ENCODE assay signal across 8 mouse cellular contexts in the genomic region with DNA sequence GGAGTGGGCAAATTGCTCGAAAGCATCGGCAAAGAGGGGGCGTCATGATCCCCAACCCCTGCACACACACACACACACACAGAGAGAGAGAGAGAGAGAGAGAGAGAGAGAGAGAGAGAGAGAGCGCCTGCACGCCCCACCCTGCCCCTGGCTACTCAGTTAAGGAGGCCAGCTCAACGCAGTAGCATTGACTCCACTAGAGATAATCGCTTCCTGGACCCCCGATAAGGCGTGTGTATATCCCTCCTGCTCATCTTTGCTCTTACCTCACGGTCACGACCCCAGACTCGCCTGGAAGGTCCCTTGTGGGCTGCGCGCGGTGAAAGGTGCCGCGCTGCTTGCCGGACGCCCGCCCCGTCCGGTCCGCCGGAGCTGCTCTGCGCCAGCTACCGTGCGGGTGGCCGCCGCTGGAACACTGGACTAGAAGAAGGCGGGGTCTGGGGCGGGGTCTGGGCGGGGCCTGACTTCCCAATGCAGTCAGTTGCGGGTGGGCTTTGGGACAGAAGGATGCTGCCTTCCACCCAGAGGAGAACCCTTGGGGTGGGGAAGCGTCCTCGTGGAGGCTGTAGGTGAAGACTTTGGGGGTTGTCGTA. TPM values are rescaled to one million over a fixed set of nuclear protein-coding genes. Genes with fewer than 3 reads are reported as not detected.
DNase-seq lines count a peak whose midpoint lies in the region; ATAC-seq lines count a peak whose summit lies in the region.

A gene (minus strand): TSS at position 422 of the 593 bp plus-strand sequence.

- H3K36me3 ChIP-seq in hindbrain, embryonic 16.5 days (ENCODE audit: control insufficient read depth, insufficient read depth, low read length): no peaks in the 10 kb centered on the region; the same call in 1 of the 2 replicates
- no peaks in the 10 kb centered on the region for H3K36me3 ChIP-seq in liver, embryonic 15.5 days (replicated peaks)

- H3K27ac ChIP-seq in hindbrain, embryonic 16.5 days (ENCODE audit: low read depth, low read length): no peak within 1 kb of the TSS
- no peak within 1 kb of the TSS for H3K27ac ChIP-seq in liver, embryonic 15.5 days (replicated peaks)

- ATAC-seq in hindbrain, embryonic 16.5 days: peak; percentile 86
- ATAC-seq in liver, embryonic 15.5 days (ENCODE audit: insufficient read depth): no peak

- H3K27me3 ChIP-seq in hindbrain, embryonic 16.5 days (replicated peaks; ENCODE audit: control insufficient read depth, insufficient read depth, low read length): peaks cover 4% of the 10 kb centered on the region; the same call in 1 of the 2 replicates
- peaks cover 30% of the 10 kb centered on the region for H3K27me3 ChIP-seq in liver, embryonic 15.5 days

- peak within 1 kb of the TSS; percentile 56 for H3K4me3 ChIP-seq in hindbrain, embryonic 16.5 days (ENCODE audit: low read length)
- no peak within 1 kb of the TSS for H3K4me3 ChIP-seq in liver, embryonic 15.5 days (replicated peaks)

- peak within 1 kb of the TSS; percentile 75 for H3K9ac ChIP-seq in hindbrain, embryonic 16.5 days (ENCODE audit: low read depth, low read length)
- no peak within 1 kb of the TSS for H3K9ac ChIP-seq in liver, embryonic 15.5 days

- WGBS in hindbrain, embryonic 16.5 days: 6% methylated on average over 36 of the region's 36 CpGs
- 9% methylated on average over 36 of the region's 36 CpGs for whole genome bisulfite sequencing in liver, embryonic 15.5 days (ENCODE audit: insufficient replicate concordance)

- H3K4me1 ChIP-seq in hindbrain, embryonic 16.5 days (ENCODE audit: control insufficient read depth, insufficient read depth, low read depth, low read length): peaks cover 9% of the 10 kb centered on the region
- H3K4me1 ChIP-seq in liver, embryonic 15.5 days (replicated peaks): no peaks in the 10 kb centered on the region

- peaks cover 4% of the 10 kb centered on the region for H3K9me3 ChIP-seq in hindbrain, embryonic 16.5 days (ENCODE audit: control insufficient read depth, low read length)
- H3K9me3 ChIP-seq in liver, embryonic 15.5 days (replicated peaks): no peaks in the 10 kb centered on the region

- peak within 1 kb of the TSS; percentile 77 for H3K4me2 ChIP-seq in hindbrain, embryonic 16.5 days (ENCODE audit: low read length)
- peak within 1 kb of the TSS; percentile 50 for H3K4me2 ChIP-seq in liver, embryonic 15.5 days

- peak; percentile 48 to 67 for DNase-seq in cerebellum, postnatal 10 days
- no peak for DNase-seq in cerebellum, adult 8-10 months
- DNase-seq in lung, postnatal 14 days: peak; percentile 10
- DNase-seq in lung, postnatal 36 days: no peak
- no peak for DNase-seq in B cell, adult 2 months
- no peak for DNase-seq in urinary bladder, postnatal 4 days (ENCODE audit: low spot score in 2 of 2)

RNA-seq across cellular contexts. Expression of the gene that starts here (rescaled TPM):
- 13.3 and 14.3 TPM in 2 replicates for polyA plus RNA-seq in hindbrain, embryonic 16.5 days (2015; fragmentation: Nextera tagmentation; extraction: Ambion mirVana)
- 0.03 TPM in 1 of 2 replicates, not detected in the other for polyA plus RNA-seq in liver, embryonic 15.5 days (2015; fragmentation: Nextera tagmentation; extraction: Ambion mirVana)

Comparison
In these comparisons a context has a peak if more than half of its experiments do, and no peak if none do; other contexts are left out.
1. RNA of the gene that starts here (polyA plus RNA-seq): 13.3 to 14.3 TPM in hindbrain, embryonic 16.5 days; 0.03 TPM in liver, embryonic 15.5 days; every median in the first group is over 10 times any median in the second.
2. DNase-seq: peak in cerebellum, postnatal 10 days (2 of 2) and lung, postnatal 14 days (single experiment); none in cerebellum, adult 8-10 months (single experiment), lung, postnatal 36 days (single experiment), B cell, adult 2 months (0 of 2) and urinary bladder, postnatal 4 days (0 of 2).